Mouse (Mus musculus) kidney, embryonic 14.5 days (tissue): ENCODE measurements at regions not wholly inside any gene's neighbourhood (a gene's known extent, or its start where the extent isn't known, plus 50 kb on each side); places are given as distances from the start of the nearest gene placed in this dataset.

ENCODE experiments used
- ATAC-seq: fragments of 200-750 bp; cut with Nextera tagmentation; 2 replicates; pipeline ENCODE4 v1.8.0; 2017; ENCODE audit warnings: moderate number of reproducible peaks, mild to moderate bottlenecking, moderate TSS enrichment, moderate library complexity; ENCODE audit not compliant: low FRiP score, low TSS enrichment
- H3K27ac ChIP-seq: fragments of 300-500 bp; sonication (generic); 2 replicates; pipeline ENCODE4 v1.5.1; 2014; ENCODE audit warnings: low read depth, mild to moderate bottlenecking, low read length, moderate library complexity, mixed read lengths
- H3K27me3 ChIP-seq: fragments of 300-500 bp; sonication (generic); 2 replicates; pipeline ENCODE4 v1.6.1; 2014; ENCODE audit warnings: mild to moderate bottlenecking, low read length; ENCODE audit not compliant: control insufficient read depth, insufficient read depth
- H3K36me3 ChIP-seq: fragments of 300-500 bp; sonication (generic); 2 replicates; pipeline ENCODE4 v1.6.1; 2014; ENCODE audit warnings: low read length, mixed read lengths; ENCODE audit not compliant: control insufficient read depth, insufficient read depth
- H3K4me1 ChIP-seq: fragments of 300-500 bp; sonication (generic); 2 replicates; pipeline ENCODE4 v1.6.1; 2014; ENCODE audit warnings: low read length, mixed read lengths; ENCODE audit not compliant: control insufficient read depth, insufficient read depth
- H3K4me2 ChIP-seq: fragments of 300-500 bp; sonication (generic); replicated peaks from 2 replicates; pipeline ENCODE4 v1.6.1; 2014; ENCODE audit warnings: low read depth, mild to moderate bottlenecking, low read length
- H3K4me3 ChIP-seq: fragments of 300-500 bp; sonication (generic); 2 replicates; pipeline ENCODE4 v1.5.1; 2014; ENCODE audit warnings: mild to moderate bottlenecking, low read length
- H3K9ac ChIP-seq: fragments of 300-500 bp; sonication (generic); 2 replicates; pipeline ENCODE4 v1.6.1; 2014; ENCODE audit warnings: low read depth, mild to moderate bottlenecking, low read length, moderate library complexity
- H3K9me3 ChIP-seq: fragments of 300-500 bp; sonication (generic); 2 replicates; pipeline ENCODE4 v1.6.1; 2016; ENCODE audit warnings: low read length; ENCODE audit not compliant: control insufficient read depth
- WGBS: fragments of 180-500 bp; shearing (Covaris S2); extraction: QIAGEN DNeasy Blood & Tissue Kit; methylation state at CpG from one replicate; pipeline ENCODE4 v1.1.7; 2014; 5-methylcytosine and 5-hydroxymethylcytosine counted together

GRCm38 (mm10) chr1:77280373-77281038, 234.4 kb downstream of the Epha4 start:
- ATAC-seq, result no peak

GRCm38 (mm10) chr1:77281741-77282140, 233.1 kb downstream of the Epha4 start:
- Histone ChIP-seq H3K9ac (no peak overlapping the region), H3K9me3 (0 out of 2 replicates have a peak, but pooled peaks cover 5% of the 10 kb centered on the region), H3K36me3 (no peaks in the 10 kb centered on the region), H3K27ac (no peak overlapping the region), H3K27me3 (no peaks in the 10 kb centered on the region), H3K4me2 (no peak overlapping the region), H3K4me1 (no peaks in the 10 kb centered on the region), H3K4me3 (no peak overlapping the region)
- no peak for ATAC-seq
- 93% methylated on average over 4 of the region's 4 CpGs for WGBS

More at GRCm38 (mm10) chr1:77280373-77281038, 234.4 kb downstream of the Epha4 start:
- Histone ChIP-seq H3K4me2 (no peak overlapping the region), H3K9me3 (0 out of 2 replicates have a peak, but pooled peaks cover 5% of the 10 kb centered on the region), H3K4me3 (no peak overlapping the region), H3K36me3 (no peaks in the 10 kb centered on the region), H3K9ac (no peak overlapping the region), H3K27me3 (no peaks in the 10 kb centered on the region), H3K27ac (no peak overlapping the region), H3K4me1 (no peaks in the 10 kb centered on the region)
- 84% methylated on average over 11 of the region's 11 CpGs for WGBS

- Histone ChIP-seq H3K27ac (no peak overlapping the region), H3K4me2 (no peak overlapping the region), H3K27me3 (no peaks in the 10 kb centered on the region), H3K4me3 (no peak overlapping the region), H3K9ac (no peak overlapping the region), H3K36me3 (no peaks in the 10 kb centered on the region), H3K4me1 (no peaks in the 10 kb centered on the region), H3K9me3 (no peaks in the 10 kb centered on the region)
- ATAC-seq, result no peak
- 82% methylated on average over 4 of the region's 4 CpGs for WGBS
Measured at GRCm38 (mm10) chr1:77298713-77299132, 216.2 kb downstream of the Epha4 start.

- Histone ChIP-seq H3K27ac (no peak overlapping the region), H3K9ac (no peak overlapping the region), H3K9me3 (no peaks in the 10 kb centered on the region), H3K36me3 (no peaks in the 10 kb centered on the region), H3K27me3 (no peaks in the 10 kb centered on the region), H3K4me2 (no peak overlapping the region), H3K4me1 (no peaks in the 10 kb centered on the region), H3K4me3 (no peak overlapping the region)
- no peak for ATAC-seq
- 44% methylated on average over 2 of the region's 2 CpGs for WGBS
Measured at GRCm38 (mm10) chr1:77300806-77301205, 214.1 kb downstream of the Epha4 start.

- ATAC-seq, result peak; percentile 89
- 38% methylated on average over 2 of the region's 2 CpGs for WGBS
- Histone ChIP-seq H3K27ac (no peak overlapping the region), H3K9ac (no peak overlapping the region), H3K4me2 (no peak overlapping the region), H3K36me3 (no peaks in the 10 kb centered on the region), H3K4me3 (no peak overlapping the region), H3K9me3 (no peaks in the 10 kb centered on the region), H3K27me3 (no peaks in the 10 kb centered on the region), H3K4me1 (no peaks in the 10 kb centered on the region)
Measured at GRCm38 (mm10) chr1:77304770-77305169, 210.1 kb downstream of the Epha4 start.

GRCm38 (mm10) chr1:77307745-77308144, 207.1 kb downstream of the Epha4 start:
- 59% methylated on average over 4 of the region's 4 CpGs for WGBS
- Histone ChIP-seq H3K4me1 (0 out of 2 replicates have a peak, but pooled peaks cover under 1% of the 10 kb centered on the region), H3K36me3 (no peaks in the 10 kb centered on the region), H3K27me3 (no peaks in the 10 kb centered on the region), H3K4me3 (no peak overlapping the region), H3K9ac (no peak overlapping the region), H3K9me3 (no peaks in the 10 kb centered on the region), H3K4me2 (no peak overlapping the region), H3K27ac (no peak overlapping the region)
- ATAC-seq, result no peak

- H3K4me2 ChIP-seq, result no peak overlapping the region
- peak; percentile 75 for ATAC-seq
- peaks cover 7% of the 10 kb centered on the region; the same call in 1 of the 2 replicates for H3K4me1 ChIP-seq
- no peaks in the 10 kb centered on the region for H3K27me3 ChIP-seq
- WGBS, result 9% methylated on average over 3 of the region's 3 CpGs
- H3K9ac ChIP-seq, result no peak overlapping the region
- no peaks in the 10 kb centered on the region for H3K9me3 ChIP-seq
- no peaks in the 10 kb centered on the region for H3K36me3 ChIP-seq
- no peak overlapping the region for H3K4me3 ChIP-seq
- 0 out of 2 replicates have a peak overlapping the region, but pooled peaks have one; percentile 17 for H3K27ac ChIP-seq
Measured at GRCm38 (mm10) chr1:77313119-77313518, 201.8 kb downstream of the Epha4 start.

- Histone ChIP-seq H3K27ac (no peak overlapping the region), H3K9ac (no peak overlapping the region), H3K4me1 (peaks cover 10% of the 10 kb centered on the region; the same call in 1 of the 2 replicates)
Measured at GRCm38 (mm10) chr1:77315347-77315746, 199.5 kb downstream of the Epha4 start.

GRCm38 (mm10) chr1:77316198-77316597, 198.7 kb downstream of the Epha4 start:
- no peaks in the 10 kb centered on the region for H3K9me3 ChIP-seq
- WGBS, result 22% methylated on average over 9 of the region's 9 CpGs
- no peak overlapping the region for H3K4me2 ChIP-seq
- ATAC-seq, result peak; percentile 51; the same call in 1 of the 2 replicates
- no peaks in the 10 kb centered on the region for H3K27me3 ChIP-seq
- H3K4me3 ChIP-seq, result no peak overlapping the region
- H3K27ac ChIP-seq, result no peak overlapping the region
- H3K36me3 ChIP-seq, result no peaks in the 10 kb centered on the region
- no peak overlapping the region for H3K9ac ChIP-seq
- peaks cover 10% of the 10 kb centered on the region; the same call in 1 of the 2 replicates for H3K4me1 ChIP-seq

More at GRCm38 (mm10) chr1:77315347-77315746, 199.5 kb downstream of the Epha4 start:
- Histone ChIP-seq H3K27me3 (no peaks in the 10 kb centered on the region), H3K9me3 (no peaks in the 10 kb centered on the region), H3K4me3 (no peak overlapping the region), H3K4me2 (no peak overlapping the region), H3K36me3 (no peaks in the 10 kb centered on the region)
- WGBS, result 50% methylated on average over 3 of the region's 3 CpGs
- no peak for ATAC-seq
